Mouse (Mus musculus) hindbrain, embryonic 13.5 days (tissue): ENCODE results near the gene Txnip. TPM values are rescaled to one million over a fixed set of nuclear protein-coding genes. Genes with fewer than 3 reads are reported as not detected.
A peak's percentile ranks its signal among the peaks of the same experiment; 100 is the strongest.

Experiments
- ATAC-seq: fragments of 200-750 bp; cut with Nextera tagmentation; 2 replicates; pipeline ENCODE4 v1.8.0; 2017; ENCODE audit warnings: moderate TSS enrichment; ENCODE audit not compliant: low FRiP score
- H3K27ac ChIP-seq: fragments of 300-500 bp; sonication (generic); 2 replicates; pipeline ENCODE4 v1.5.1; 2015; ENCODE audit warnings: inconsistent platforms, mild to moderate bottlenecking, moderate library complexity
- H3K27me3 ChIP-seq: fragments of 300-500 bp; sonication (generic); 2 replicates; pipeline ENCODE4 v1.6.1; 2015; ENCODE audit warnings: mild to moderate bottlenecking, inconsistent platforms
- H3K36me3 ChIP-seq: fragments of 300-500 bp; sonication (generic); 2 replicates; pipeline ENCODE4 v1.6.1; 2015; ENCODE audit warnings: mild to moderate bottlenecking, inconsistent platforms
- H3K4me1 ChIP-seq: fragments of 300-500 bp; sonication (generic); replicated peaks from 2 replicates; pipeline ENCODE4 v1.6.1; 2015; ENCODE audit warnings: inconsistent platforms
- H3K4me2 ChIP-seq: fragments of 300-500 bp; sonication (generic); 2 replicates; pipeline ENCODE4 v1.6.1; 2015; ENCODE audit warnings: inconsistent platforms, mild to moderate bottlenecking, moderate library complexity
- H3K4me3 ChIP-seq: fragments of 300-500 bp; sonication (generic); 2 replicates; pipeline ENCODE4 v1.5.1; 2015; ENCODE audit warnings: mild to moderate bottlenecking, inconsistent platforms
- H3K9ac ChIP-seq: fragments of 300-500 bp; sonication (generic); 2 replicates; pipeline ENCODE4 v1.6.1; 2015; ENCODE audit warnings: mild to moderate bottlenecking, inconsistent platforms
- H3K9me3 ChIP-seq: fragments of 300-500 bp; sonication (generic); 2 replicates; pipeline ENCODE4 v1.6.1; 2016; ENCODE audit warnings: inconsistent platforms
- WGBS: fragments of 180-500 bp; shearing (Covaris S2); methylation state at CpG from one replicate; pipeline ENCODE4 v1.1.7; 2015; 5-methylcytosine and 5-hydroxymethylcytosine counted together
- polyA plus RNA-seq: library from polyadenylated mRNA; unstranded; fragments of >200 nt; fragmentation: Nextera tagmentation; extraction: Ambion mirVana; gene quantifications from 2 replicates; pipeline ENCODE4 v1.2.1, GENCODE M21; 2015

The Txnip gene
- polyA plus RNA-seq, 1 experiment from 2014 or later, result 67.6 TPM

DNA sequence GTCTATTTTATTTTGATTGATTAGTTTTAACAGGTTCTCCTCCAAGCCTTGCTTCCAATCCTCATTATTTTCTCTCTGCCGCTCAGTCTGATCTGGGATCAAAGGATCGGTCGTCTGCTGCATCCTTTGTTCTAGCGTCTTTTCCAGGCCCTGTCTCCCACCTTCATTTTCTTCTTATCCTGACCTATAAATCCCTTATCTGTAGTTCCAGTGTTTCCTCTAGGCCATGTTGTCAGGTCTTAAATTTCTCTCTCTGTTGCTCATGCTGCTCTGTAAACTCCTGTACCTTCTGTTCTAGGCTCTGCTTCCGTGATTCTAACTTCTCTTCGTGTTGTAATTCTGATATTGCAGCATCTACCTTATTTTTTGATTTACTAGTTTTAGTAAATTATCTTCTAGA is 17.0 kb upstream of the Txnip start:
- Histone ChIP-seq H3K27me3 (0 out of 2 replicates have a peak, but pooled peaks cover 14% of the 10 kb centered on the region), H3K9ac (no peak overlapping the region), H3K27ac (no peak overlapping the region), H3K4me2 (no peak overlapping the region), H3K4me1 (no peaks in the 10 kb centered on the region; the same call in 1 of the 2 replicates), H3K4me3 (no peak overlapping the region), H3K36me3 (no peaks in the 10 kb centered on the region), H3K9me3 (no peaks in the 10 kb centered on the region)
- 53% methylated on average over 6 of the region's 6 CpGs for WGBS
- ATAC-seq, result no peak

DNA sequence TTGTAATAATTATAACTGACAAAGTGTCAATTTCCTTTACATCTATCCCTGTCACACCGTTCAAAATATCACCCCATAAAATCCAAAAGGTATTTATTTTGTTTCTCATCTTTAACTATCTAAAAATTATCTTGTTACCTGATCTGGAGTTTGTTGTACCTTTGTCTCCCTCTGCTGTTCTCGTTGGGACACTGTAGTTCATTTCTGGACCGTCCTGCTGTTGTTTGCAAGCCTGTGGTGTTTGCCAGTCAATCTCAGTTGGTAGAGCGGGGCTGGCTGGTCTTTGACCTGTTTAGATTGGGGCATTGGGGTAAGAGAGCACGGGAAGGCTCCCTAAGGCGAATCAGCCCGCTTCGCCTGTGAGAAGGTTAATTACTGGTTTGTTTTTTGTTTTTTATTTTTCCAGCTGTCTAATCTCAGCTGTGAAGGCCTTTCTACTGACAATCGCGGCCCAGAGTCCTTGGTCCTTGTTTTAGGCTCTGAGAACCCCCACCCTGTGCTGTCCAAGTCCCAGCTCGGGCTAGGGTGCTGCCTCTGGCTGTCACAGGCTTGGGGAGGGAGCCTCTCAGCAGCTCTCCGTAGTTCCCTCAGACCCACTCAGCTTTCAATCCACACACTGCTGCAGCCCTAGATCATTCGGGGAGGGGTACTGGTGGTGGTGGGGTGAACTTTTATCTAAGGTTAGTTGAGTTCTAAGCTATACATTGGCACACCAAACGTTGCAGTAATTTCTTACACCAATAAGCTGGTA is 16.3 kb upstream of the Txnip start:
- Histone ChIP-seq H3K27me3 (0 out of 2 replicates have a peak, but pooled peaks cover 14% of the 10 kb centered on the region), H3K4me2 (no peak overlapping the region), H3K9ac (peak overlapping the region; percentile 29; the same call in 1 of the 2 replicates), H3K36me3 (no peaks in the 10 kb centered on the region), H3K27ac (no peak overlapping the region), H3K4me1 (no peaks in the 10 kb centered on the region; the same call in 1 of the 2 replicates), H3K9me3 (no peaks in the 10 kb centered on the region), H3K4me3 (no peak overlapping the region)
- 28% methylated on average over 14 of the region's 14 CpGs for WGBS
- ATAC-seq, result no peak

DNA sequence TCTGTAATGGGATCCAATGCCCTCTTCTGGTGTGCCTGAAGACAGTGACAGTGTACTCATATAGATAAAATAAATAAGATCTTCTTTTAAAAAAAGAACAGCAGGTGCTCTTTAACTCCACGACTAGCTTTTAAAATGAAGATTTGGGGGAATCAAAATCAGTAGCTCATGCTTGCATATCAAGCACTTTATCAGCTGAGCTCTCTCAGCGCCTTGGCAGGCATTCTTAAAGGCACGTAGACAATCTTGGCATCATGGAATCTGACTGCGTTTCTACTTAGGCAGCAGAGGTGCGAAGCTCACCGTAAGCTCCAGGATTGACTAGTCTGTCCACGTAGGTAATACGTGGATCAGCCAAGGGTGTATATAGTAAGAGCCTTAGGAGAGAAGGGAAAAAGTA is 15.2 kb upstream of the Txnip start:
- Histone ChIP-seq H3K27ac (no peak overlapping the region), H3K4me2 (no peak overlapping the region), H3K4me1 (no peaks in the 10 kb centered on the region; the same call in 1 of the 2 replicates), H3K9ac (no peak overlapping the region), H3K27me3 (0 out of 2 replicates have a peak, but pooled peaks cover 14% of the 10 kb centered on the region), H3K4me3 (no peak overlapping the region), H3K36me3 (no peaks in the 10 kb centered on the region), H3K9me3 (no peaks in the 10 kb centered on the region)
- ATAC-seq, result no peak
- 82% methylated on average over 8 of the region's 8 CpGs for WGBS

DNA sequence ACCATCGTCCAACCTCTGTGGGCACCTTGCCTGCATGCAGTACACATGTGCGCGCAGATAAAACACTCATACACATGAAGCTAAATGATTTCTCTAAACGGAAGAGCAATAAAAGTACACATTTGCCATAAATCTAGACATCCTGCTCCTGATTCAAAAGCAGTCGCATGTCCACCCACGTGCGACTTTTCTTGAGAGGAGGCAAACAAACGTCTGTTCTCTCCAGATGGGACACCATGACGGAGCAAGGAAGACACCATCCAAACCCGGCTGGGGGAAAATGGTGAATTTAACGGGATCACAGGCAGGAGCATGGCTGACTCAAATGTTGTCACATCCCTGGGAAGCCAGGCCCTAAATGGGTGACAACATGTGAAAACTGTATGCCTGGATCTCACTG is 14.4 kb upstream of the Txnip start:
- H3K9ac ChIP-seq, result no peak overlapping the region; the same call in 1 of the 2 replicates
- H3K36me3 ChIP-seq, result no peaks in the 10 kb centered on the region
- H3K9me3 ChIP-seq, result no peaks in the 10 kb centered on the region
- H3K27me3 ChIP-seq, result peaks cover 16% of the 10 kb centered on the region; the same call in 1 of the 2 replicates
- H3K27ac ChIP-seq, result no peak overlapping the region
- no peak overlapping the region for H3K4me3 ChIP-seq
- H3K4me1 ChIP-seq, result no peaks in the 10 kb centered on the region; the same call in 1 of the 2 replicates
- no peak for ATAC-seq
- WGBS, result 89% methylated on average over 11 of the region's 11 CpGs
- no peak overlapping the region for H3K4me2 ChIP-seq

- Histone ChIP-seq H3K36me3 (no peaks in the 10 kb centered on the region), H3K27ac (no peak overlapping the region), H3K9me3 (no peaks in the 10 kb centered on the region), H3K9ac (no peak overlapping the region), H3K27me3 (peaks cover 16% of the 10 kb centered on the region; the same call in 1 of the 2 replicates), H3K4me2 (no peak overlapping the region), H3K4me1 (no peaks in the 10 kb centered on the region; the same call in 1 of the 2 replicates), H3K4me3 (no peak overlapping the region)
- ATAC-seq, result no peak
- 53% methylated on average over 1 of the region's 1 CpGs for WGBS
These were observed 12.2 kb upstream of the Txnip start for GRCm38 (mm10) chr3:96545565-96545964.

DNA sequence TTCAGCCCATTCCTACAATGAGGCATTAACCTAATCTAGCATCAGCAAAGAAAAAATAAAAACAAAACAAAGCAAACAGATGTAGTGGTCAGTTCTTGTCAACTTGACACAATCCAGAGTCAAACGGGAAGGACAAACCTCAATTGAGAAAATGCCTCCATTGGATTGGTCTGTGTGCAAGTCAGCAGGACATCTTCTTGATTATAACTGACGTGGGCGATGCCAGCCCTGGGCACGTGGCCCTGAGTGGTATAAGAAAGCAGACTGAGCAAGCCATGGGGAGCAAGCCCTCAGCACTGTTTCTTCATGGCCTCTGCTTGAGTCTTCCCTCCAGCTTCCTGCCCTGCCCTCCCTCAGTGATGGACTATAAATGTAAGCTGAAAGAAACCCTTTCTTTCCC is 10.9 kb upstream of the Txnip start:
- no peaks in the 10 kb centered on the region for H3K4me1 ChIP-seq
- WGBS, result 48% methylated on average over 4 of the region's 4 CpGs
- H3K36me3 ChIP-seq, result no peaks in the 10 kb centered on the region
- peaks cover 16% of the 10 kb centered on the region; the same call in 1 of the 2 replicates for H3K27me3 ChIP-seq
- no peak overlapping the region for H3K4me2 ChIP-seq
- 0 out of 2 replicates have a peak overlapping the region, but pooled peaks have one; percentile 39 for H3K9ac ChIP-seq
- ATAC-seq, result no peak
- no peaks in the 10 kb centered on the region for H3K9me3 ChIP-seq
- no peak overlapping the region for H3K27ac ChIP-seq
- H3K4me3 ChIP-seq, result no peak overlapping the region

DNA sequence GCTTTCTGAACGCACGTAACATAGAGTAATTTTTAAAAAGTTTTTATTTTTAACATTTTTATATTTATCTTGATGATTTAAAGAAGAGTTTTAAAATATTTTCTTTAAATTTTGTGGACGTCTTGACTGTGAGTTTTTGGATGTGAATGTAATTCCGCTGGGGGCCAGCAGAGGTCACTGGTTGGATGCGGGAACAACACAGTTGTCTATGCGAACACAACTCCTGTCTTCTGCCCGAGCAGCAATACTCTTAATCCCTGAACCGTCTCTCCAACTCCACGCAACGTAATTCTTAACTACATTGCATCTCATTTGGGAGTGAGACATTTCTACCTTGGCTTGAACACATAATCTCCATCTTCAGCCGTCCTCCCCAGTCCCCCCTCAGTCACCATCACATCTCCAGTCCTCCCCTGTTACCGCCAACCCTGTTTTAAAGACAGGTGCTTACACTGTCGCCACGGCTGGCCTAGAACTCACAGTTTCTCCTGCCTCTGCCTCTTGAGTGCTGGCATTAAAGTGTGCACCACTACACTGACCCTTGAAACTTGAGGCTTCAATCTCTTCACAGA is 10.3 kb upstream of the Txnip start:
- ATAC-seq, result no peak
- Histone ChIP-seq H3K27me3 (peaks cover 16% of the 10 kb centered on the region; the same call in 1 of the 2 replicates), H3K27ac (no peak overlapping the region), H3K4me1 (no peaks in the 10 kb centered on the region), H3K4me3 (no peak overlapping the region), H3K4me2 (peak overlapping the region; percentile 30), H3K36me3 (no peaks in the 10 kb centered on the region), H3K9me3 (no peaks in the 10 kb centered on the region), H3K9ac (0 out of 2 replicates have a peak overlapping the region, but pooled peaks have one; percentile 39)
- WGBS, result 11% methylated on average over 14 of the region's 14 CpGs

GRCm38 (mm10) chr3:96548824-96549223 is 8.9 kb upstream of the Txnip start:
- Histone ChIP-seq H3K4me2 (no peak overlapping the region), H3K27ac (no peak overlapping the region), H3K36me3 (no peaks in the 10 kb centered on the region), H3K9me3 (no peaks in the 10 kb centered on the region), H3K27me3 (peaks cover 8% of the 10 kb centered on the region; the same call in 1 of the 2 replicates), H3K9ac (no peak overlapping the region), H3K4me1 (no peaks in the 10 kb centered on the region), H3K4me3 (no peak overlapping the region)
- 84% methylated on average over 7 of the region's 7 CpGs for WGBS
- no peak for ATAC-seq

DNA sequence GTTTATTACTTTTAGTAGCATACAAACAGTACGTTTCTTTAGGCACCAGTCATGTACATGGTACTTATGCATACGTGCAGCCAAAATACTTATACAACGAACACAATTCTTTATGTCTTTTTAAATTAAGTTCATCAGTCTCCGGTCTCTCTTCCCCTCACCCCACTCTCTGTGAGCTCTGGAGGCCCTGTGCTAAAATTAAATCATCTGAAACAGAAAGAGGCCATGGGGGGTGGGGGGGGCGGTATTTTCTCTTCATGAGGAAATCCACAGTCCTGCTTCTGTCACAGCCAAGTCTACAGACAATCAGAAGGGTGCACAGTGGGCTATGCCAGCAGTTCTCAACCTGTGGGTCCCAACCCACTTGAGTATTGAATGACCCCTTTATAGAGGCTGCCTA is 8.4 kb upstream of the Txnip start:
- Histone ChIP-seq H3K9ac (no peak overlapping the region), H3K4me2 (no peak overlapping the region), H3K4me1 (no peaks in the 10 kb centered on the region), H3K9me3 (no peaks in the 10 kb centered on the region), H3K36me3 (no peaks in the 10 kb centered on the region), H3K27ac (no peak overlapping the region), H3K4me3 (no peak overlapping the region), H3K27me3 (peaks cover 5% of the 10 kb centered on the region; the same call in 1 of the 2 replicates)
- ATAC-seq, result no peak
- 85% methylated on average over 5 of the region's 5 CpGs for WGBS

DNA sequence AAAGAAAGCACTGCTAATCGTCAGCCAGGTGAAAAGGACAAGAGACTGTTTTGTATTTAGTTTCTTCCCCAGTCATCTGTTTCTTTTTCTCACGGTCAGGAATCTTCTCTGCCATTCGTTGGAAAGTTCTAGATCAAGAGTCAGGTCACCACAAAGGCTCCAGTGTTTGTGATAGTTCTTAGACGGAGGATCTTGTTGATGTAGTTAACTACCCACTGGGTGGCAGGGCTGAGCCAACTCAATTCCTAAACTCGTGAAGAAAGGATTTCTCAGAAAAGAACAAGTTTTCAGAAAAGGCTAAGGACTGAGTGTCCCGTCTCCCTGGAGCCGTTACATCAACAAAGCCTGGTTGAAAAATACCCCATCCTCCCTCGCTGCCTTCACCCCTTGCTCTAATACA is 6.6 kb upstream of the Txnip start:
- no peaks in the 10 kb centered on the region for H3K9me3 ChIP-seq
- peaks cover 2% of the 10 kb centered on the region; the same call in 1 of the 2 replicates for H3K27me3 ChIP-seq
- no peak overlapping the region for H3K9ac ChIP-seq
- ATAC-seq, result no peak
- H3K4me1 ChIP-seq, result peaks cover 13% of the 10 kb centered on the region
- no peak overlapping the region for H3K27ac ChIP-seq
- no peaks in the 10 kb centered on the region for H3K36me3 ChIP-seq
- no peak overlapping the region for H3K4me3 ChIP-seq
- 24% methylated on average over 8 of the region's 8 CpGs for WGBS
- no peak overlapping the region for H3K4me2 ChIP-seq

GRCm38 (mm10) chr3:96551890-96552289 is 5.9 kb upstream of the Txnip start:
- Histone ChIP-seq H3K4me3 (no peak overlapping the region), H3K4me1 (peaks cover 20% of the 10 kb centered on the region), H3K27ac (no peak overlapping the region), H3K9me3 (no peaks in the 10 kb centered on the region), H3K9ac (no peak overlapping the region), H3K4me2 (no peak overlapping the region), H3K27me3 (peaks cover 2% of the 10 kb centered on the region; the same call in 1 of the 2 replicates), H3K36me3 (no peaks in the 10 kb centered on the region)
- no peak for ATAC-seq
- WGBS, result 78% methylated on average over 7 of the region's 7 CpGs

- no peak overlapping the region for H3K4me2 ChIP-seq
These were observed 4.2 kb upstream of the Txnip start for GRCm38 (mm10) chr3:96553601-96554000.

More at GRCm38 (mm10) chr3:96553601-96554000, 4.2 kb upstream of the Txnip start:
- ATAC-seq, result no peak
- Histone ChIP-seq H3K9ac (no peak overlapping the region), H3K27me3 (no peaks in the 10 kb centered on the region), H3K9me3 (no peaks in the 10 kb centered on the region), H3K4me1 (peaks cover 27% of the 10 kb centered on the region), H3K36me3 (no peaks in the 10 kb centered on the region), H3K27ac (no peak overlapping the region), H3K4me3 (no peak overlapping the region)
- WGBS, result 83% methylated on average over 6 of the region's 6 CpGs
